Mouse (Mus musculus) forebrain, embryonic 13.5 days (tissue): ENCODE results near the gene Akt2. TPM values are rescaled to one million over a fixed set of nuclear protein-coding genes. Genes with fewer than 3 reads are reported as not detected.
A peak's percentile ranks its signal among the peaks of the same experiment; 100 is the strongest.

ENCODE experiments used
- ATAC-seq: fragments of 200-750 bp; cut with Nextera tagmentation; 2 replicates; pipeline ENCODE4 v1.8.0; 2017
- H3K27ac ChIP-seq: fragments of 300-500 bp; sonication (generic); 2 replicates; pipeline ENCODE4 v1.5.1; 2015; ENCODE audit warnings: inconsistent platforms, mild to moderate bottlenecking, moderate library complexity
- H3K27me3 ChIP-seq: fragments of 300-500 bp; sonication (generic); 2 replicates; pipeline ENCODE4 v1.6.1; 2015; ENCODE audit warnings: mild to moderate bottlenecking, inconsistent platforms
- H3K36me3 ChIP-seq: fragments of 300-500 bp; sonication (generic); 2 replicates; pipeline ENCODE4 v1.6.1; 2015; ENCODE audit warnings: mild to moderate bottlenecking, inconsistent platforms; ENCODE audit not compliant: poor library complexity, severe bottlenecking
- H3K4me1 ChIP-seq: fragments of 300-500 bp; sonication (generic); 2 replicates; pipeline ENCODE4 v1.6.1; 2015; ENCODE audit warnings: inconsistent platforms
- H3K4me2 ChIP-seq: fragments of 300-500 bp; sonication (generic); 2 replicates; pipeline ENCODE4 v1.6.1; 2015; ENCODE audit warnings: inconsistent platforms, mild to moderate bottlenecking, moderate library complexity
- H3K4me3 ChIP-seq: fragments of 300-500 bp; sonication (generic); 2 replicates; pipeline ENCODE4 v1.5.1; 2015; ENCODE audit warnings: mild to moderate bottlenecking, inconsistent platforms
- H3K9ac ChIP-seq: fragments of 300-500 bp; sonication (generic); 2 replicates; pipeline ENCODE4 v1.6.1; 2015; ENCODE audit warnings: mild to moderate bottlenecking, inconsistent platforms
- H3K9me3 ChIP-seq: fragments of 300-500 bp; sonication (generic); replicated peaks from 2 replicates; pipeline ENCODE4 v1.6.1; 2016; ENCODE audit warnings: inconsistent platforms
- WGBS: fragments of 180-500 bp; shearing (Covaris S2); methylation state at CpG from one replicate; pipeline ENCODE4 v1.1.7; 2015; 5-methylcytosine and 5-hydroxymethylcytosine counted together
- polyA plus RNA-seq: library from polyadenylated mRNA; unstranded; fragments of >200 nt; fragmentation: Nextera tagmentation; extraction: Ambion mirVana; gene quantifications from 2 replicates; pipeline ENCODE4 v1.2.1, GENCODE M21; 2015

Gene Akt2
- polyA plus RNA-seq, 1 experiment from 2014 or later, result 75.2 TPM

DNA sequence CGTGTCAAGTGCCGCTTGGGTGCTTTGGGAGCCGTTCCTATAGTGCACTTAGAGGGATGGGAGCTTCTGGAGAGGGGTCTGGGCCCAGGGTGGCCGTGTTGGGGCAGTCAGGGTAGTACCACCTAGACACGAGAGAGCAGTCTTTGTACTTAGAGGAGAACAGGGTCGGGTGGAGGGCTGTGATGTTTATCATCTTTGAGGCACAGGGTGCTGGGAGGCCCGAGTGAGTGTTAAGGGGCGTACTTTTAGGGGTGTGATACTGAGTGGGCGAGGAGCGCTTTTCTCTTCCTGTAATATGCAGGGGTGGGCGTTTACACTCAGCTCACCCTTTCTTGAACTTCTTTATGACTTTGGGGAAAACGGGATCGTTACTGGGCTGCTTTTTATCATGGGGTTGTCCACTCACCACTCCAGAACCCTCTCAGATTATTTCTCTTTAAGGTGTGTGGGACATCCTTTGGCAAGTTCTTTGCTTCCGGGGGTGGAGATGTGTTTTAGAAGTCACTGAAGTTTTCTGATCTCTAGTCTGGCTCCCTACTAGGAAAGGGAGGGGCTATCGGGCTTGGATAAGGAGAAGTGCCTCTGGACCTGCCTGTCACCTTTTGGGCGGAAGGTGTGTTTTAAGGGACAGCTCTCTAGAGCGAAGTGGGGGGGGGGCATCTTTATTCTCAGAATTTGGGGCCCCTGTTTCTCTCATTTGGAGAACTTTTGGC, 1.0 kb downstream of the Akt2 start:
- H3K36me3 ChIP-seq, result 0 out of 2 replicates have a peak, but pooled peaks cover 3% of the 10 kb centered on the region
- under 1% methylated on average over 17 of the region's 17 CpGs for WGBS
- H3K4me1 ChIP-seq, result peaks cover 32% of the 10 kb centered on the region
- H3K27me3 ChIP-seq, result no peaks in the 10 kb centered on the region
- ATAC-seq, result peak; percentile 75
- H3K9ac ChIP-seq, result peak overlapping the region; percentile 93
- H3K4me2 ChIP-seq, result peak overlapping the region; percentile 80
- peak overlapping the region; percentile 98 for H3K27ac ChIP-seq
- no peaks in the 10 kb centered on the region for H3K9me3 ChIP-seq
- H3K4me3 ChIP-seq, result peak overlapping the region; percentile 74

- H3K27ac ChIP-seq, result peak overlapping the region; percentile 98
- H3K9me3 ChIP-seq, result no peaks in the 10 kb centered on the region
- H3K4me3 ChIP-seq, result peak overlapping the region; percentile 74
- peak overlapping the region; percentile 93 for H3K9ac ChIP-seq
- H3K4me2 ChIP-seq, result peak overlapping the region; percentile 80
- whole genome bisulfite sequencing, result 73% methylated on average over 12 of the region's 12 CpGs
- H3K36me3 ChIP-seq, result 0 out of 2 replicates have a peak, but pooled peaks cover 3% of the 10 kb centered on the region
- no peaks in the 10 kb centered on the region for H3K27me3 ChIP-seq
- H3K4me1 ChIP-seq, result peaks cover 32% of the 10 kb centered on the region
- ATAC-seq, result no peak
These were observed 1.7 kb downstream of the Akt2 start for GRCm38 (mm10) chr7:27592934-27593645.

DNA sequence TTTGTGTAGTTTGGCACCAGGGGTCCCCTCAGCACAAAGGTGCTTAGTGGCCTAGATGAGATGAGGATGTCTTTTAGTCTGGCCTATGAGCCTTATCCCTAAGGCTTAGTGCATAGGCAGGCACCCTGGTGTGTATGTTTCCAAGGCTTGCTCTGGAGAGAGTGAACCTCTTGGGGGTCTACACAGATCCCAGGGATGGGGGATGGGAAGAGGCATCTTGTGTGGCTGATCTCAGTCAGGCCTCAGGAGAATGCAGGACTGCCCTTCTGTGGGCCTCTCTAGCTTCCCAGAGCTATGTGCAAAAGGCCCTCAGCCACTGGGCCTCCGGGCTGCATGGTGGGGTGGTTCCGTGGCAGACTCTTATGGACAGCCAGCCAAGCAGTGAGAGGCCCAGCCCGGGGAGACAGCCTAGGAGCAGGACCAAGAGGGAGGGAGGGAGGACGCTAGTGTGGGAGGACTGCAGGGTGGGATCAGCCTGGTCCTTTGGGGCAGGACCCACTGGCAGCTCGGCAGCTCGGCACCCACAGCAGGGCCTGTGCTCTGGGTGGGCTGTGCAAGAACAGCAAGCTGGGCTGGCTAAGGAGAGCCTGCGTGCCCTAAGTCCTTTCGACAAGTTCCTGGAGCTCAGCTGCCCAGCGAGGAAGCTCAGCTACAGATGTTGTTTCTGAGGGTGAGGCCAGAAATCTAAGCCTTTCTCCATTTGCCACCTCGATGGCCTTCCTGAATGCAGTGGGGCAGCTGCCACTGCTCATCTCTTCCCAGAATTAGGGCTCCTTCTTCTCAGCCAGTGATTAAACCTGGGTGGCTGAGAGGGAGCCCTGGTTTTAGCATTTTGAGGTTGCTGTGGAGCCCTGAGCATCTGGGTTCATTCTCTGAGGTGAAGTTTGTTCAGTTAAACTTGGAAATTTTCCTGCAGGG, 5.5 kb downstream of the Akt2 start:
- H3K4me3 ChIP-seq, result no peak overlapping the region
- H3K4me1 ChIP-seq, result peaks cover 56% of the 10 kb centered on the region
- H3K27me3 ChIP-seq, result no peaks in the 10 kb centered on the region
- 67% methylated on average over 10 of the region's 10 CpGs for WGBS
- H3K4me2 ChIP-seq, result no peak overlapping the region
- H3K36me3 ChIP-seq, result 0 out of 2 replicates have a peak, but pooled peaks cover 3% of the 10 kb centered on the region
- 0 out of 2 replicates have a peak overlapping the region, but pooled peaks have one; percentile 41 for H3K27ac ChIP-seq
- no peak overlapping the region for H3K9ac ChIP-seq
- no peaks in the 10 kb centered on the region for H3K9me3 ChIP-seq
- ATAC-seq, result no peak

DNA sequence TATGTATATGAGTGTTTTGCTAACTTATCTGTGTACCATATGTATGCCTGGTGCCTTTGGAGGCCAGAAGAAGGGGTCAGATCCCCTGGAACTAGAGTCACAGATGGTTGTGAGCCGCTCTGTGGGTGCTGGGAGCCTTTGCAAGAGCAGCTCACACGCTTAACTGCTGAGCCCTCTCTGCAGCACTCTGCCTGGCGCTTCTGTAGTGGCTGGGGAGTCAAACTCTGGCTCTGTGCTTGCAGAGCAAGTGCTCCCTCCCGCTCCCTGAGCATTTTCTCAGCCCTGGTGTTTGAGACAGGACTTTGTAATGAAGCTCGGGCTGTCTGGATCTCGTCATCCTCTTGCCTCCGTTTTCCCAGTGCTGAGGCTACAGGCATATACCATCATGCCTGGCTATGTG, 6.7 kb downstream of the Akt2 start:
- ATAC-seq, result no peak
- H3K4me1 ChIP-seq, result peaks cover 51% of the 10 kb centered on the region

GRCm38 (mm10) chr7:27601628-27602027, 10.3 kb downstream of the Akt2 start:
- H3K9me3 ChIP-seq, result no peaks in the 10 kb centered on the region
- ATAC-seq, result peak; percentile 69
- no peak overlapping the region for H3K9ac ChIP-seq
- no peak overlapping the region for H3K4me3 ChIP-seq
- H3K27ac ChIP-seq, result peak overlapping the region; percentile 73
- H3K4me2 ChIP-seq, result no peak overlapping the region
- H3K36me3 ChIP-seq, result no peaks in the 10 kb centered on the region
- H3K27me3 ChIP-seq, result no peaks in the 10 kb centered on the region
- peaks cover 59% of the 10 kb centered on the region for H3K4me1 ChIP-seq
- 72% methylated on average over 4 of the region's 4 CpGs for WGBS

More for the DNA sequence above, 6.7 kb downstream of the Akt2 start:
- H3K36me3 ChIP-seq, result 0 out of 2 replicates have a peak, but pooled peaks cover 3% of the 10 kb centered on the region
- no peak overlapping the region for H3K4me2 ChIP-seq
- H3K4me3 ChIP-seq, result no peak overlapping the region
- H3K9ac ChIP-seq, result no peak overlapping the region
- no peaks in the 10 kb centered on the region for H3K9me3 ChIP-seq
- no peak overlapping the region for H3K27ac ChIP-seq
- H3K27me3 ChIP-seq, result no peaks in the 10 kb centered on the region
- 85% methylated on average over 7 of the region's 7 CpGs for WGBS

DNA sequence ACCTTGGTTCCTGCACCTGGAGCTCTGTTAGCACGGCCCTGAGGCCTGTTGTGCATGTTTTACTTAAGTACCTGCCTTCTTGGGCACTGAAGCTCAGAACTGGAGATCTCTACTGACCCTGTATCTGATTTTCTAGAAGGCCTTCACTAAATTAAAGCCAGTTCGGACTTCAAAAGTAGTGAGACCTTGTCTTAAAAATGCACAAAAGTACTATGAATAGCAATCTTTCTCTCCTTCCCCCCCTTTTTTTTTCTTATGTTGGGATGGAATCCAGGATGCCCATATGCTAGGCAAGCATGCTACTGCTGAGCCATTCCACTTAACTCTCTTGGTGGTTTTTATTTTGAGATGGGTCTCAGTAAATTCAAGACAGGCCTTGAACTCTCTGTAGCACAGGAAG, 10.8 kb downstream of the Akt2 start:
- Histone ChIP-seq H3K36me3 (no peaks in the 10 kb centered on the region), H3K4me1 (peaks cover 57% of the 10 kb centered on the region), H3K9me3 (no peaks in the 10 kb centered on the region), H3K4me2 (no peak overlapping the region), H3K27me3 (no peaks in the 10 kb centered on the region), H3K4me3 (no peak overlapping the region), H3K27ac (peak overlapping the region; percentile 73), H3K9ac (no peak overlapping the region)
- no peak for ATAC-seq
- 86% methylated on average over 2 of the region's 2 CpGs for WGBS

DNA sequence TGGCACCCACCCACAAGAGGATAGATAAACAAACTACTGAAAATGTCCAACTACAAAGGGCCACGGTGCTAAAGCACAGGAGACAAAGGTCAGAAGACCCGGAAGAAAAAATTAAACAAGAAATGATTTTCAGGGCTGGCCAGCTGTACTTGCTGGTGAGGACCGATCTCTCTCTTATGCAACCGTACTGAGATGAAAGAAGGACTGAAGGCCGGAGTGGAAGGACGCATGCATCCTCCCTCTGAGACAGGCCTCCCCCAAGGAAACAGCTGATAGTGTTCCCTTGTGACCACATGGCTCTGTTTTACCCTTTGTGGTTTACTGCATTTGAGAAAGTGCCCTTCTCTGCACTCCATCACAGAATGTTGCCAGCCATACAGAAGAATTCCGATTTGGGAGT, 11.5 kb downstream of the Akt2 start:
- Histone ChIP-seq H3K4me1 (peaks cover 63% of the 10 kb centered on the region), H3K9me3 (no peaks in the 10 kb centered on the region), H3K27ac (no peak overlapping the region; the same call in 1 of the 2 replicates), H3K4me2 (no peak overlapping the region), H3K4me3 (no peak overlapping the region), H3K27me3 (no peaks in the 10 kb centered on the region), H3K36me3 (no peaks in the 10 kb centered on the region; the same call in 1 of the 2 replicates), H3K9ac (no peak overlapping the region)
- ATAC-seq, result no peak
- WGBS, result 87% methylated on average over 7 of the region's 7 CpGs

DNA sequence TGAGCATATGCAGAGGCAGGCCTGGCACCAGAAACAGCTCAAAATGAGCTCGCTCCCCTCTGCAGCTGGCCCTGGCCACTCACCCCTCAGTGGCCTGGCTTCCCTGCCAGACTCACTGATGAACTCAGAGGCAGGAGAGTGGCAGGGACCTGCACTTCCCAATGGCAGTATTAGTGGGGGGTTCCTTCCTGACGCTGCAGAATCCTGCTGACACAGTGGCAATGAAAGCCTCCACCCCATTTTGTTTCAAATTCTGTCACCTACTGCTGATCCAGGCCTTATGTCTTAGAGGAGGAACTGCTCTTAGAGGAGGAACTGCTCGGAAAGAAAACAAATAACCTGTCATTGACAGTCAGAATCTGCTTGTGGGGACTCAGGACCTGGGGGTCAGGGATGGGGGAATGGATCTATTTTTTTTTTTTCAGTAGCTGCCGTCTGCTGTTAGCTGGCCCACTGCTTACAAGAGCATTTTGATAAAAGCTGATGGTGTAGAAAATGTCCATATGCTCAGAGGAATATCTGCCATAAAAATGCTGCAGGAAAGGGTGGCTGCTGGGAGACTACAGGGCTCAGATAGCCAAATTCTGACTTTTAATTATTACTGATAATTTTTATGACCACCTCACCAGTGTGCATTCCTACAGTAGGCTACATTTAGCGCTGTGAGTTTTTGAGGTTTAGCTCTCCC, 13.5 kb downstream of the Akt2 start:
- no peaks in the 10 kb centered on the region for H3K27me3 ChIP-seq

GRCm38 (mm10) chr7:27605499-27606285, 14.3 kb downstream of the Akt2 start:
- H3K4me2 ChIP-seq, result no peak overlapping the region
- H3K4me3 ChIP-seq, result no peak overlapping the region
- peak overlapping the region; percentile 9; the same call in 1 of the 2 replicates for H3K9ac ChIP-seq
- peaks cover 23% of the 10 kb centered on the region for H3K36me3 ChIP-seq
- no peaks in the 10 kb centered on the region for H3K9me3 ChIP-seq
- peak overlapping the region; percentile 76 for H3K27ac ChIP-seq
- peaks cover 52% of the 10 kb centered on the region for H3K4me1 ChIP-seq
- ATAC-seq, result no peak
- H3K27me3 ChIP-seq, result no peaks in the 10 kb centered on the region
- WGBS, result 81% methylated on average over 9 of the region's 9 CpGs

More for the DNA sequence above, 13.5 kb downstream of the Akt2 start:
- no peak for ATAC-seq
- Histone ChIP-seq H3K9me3 (no peaks in the 10 kb centered on the region), H3K9ac (peak overlapping the region; percentile 9; the same call in 1 of the 2 replicates), H3K4me2 (no peak overlapping the region), H3K4me1 (peaks cover 59% of the 10 kb centered on the region), H3K27ac (peak overlapping the region; percentile 76), H3K36me3 (peaks cover 14% of the 10 kb centered on the region), H3K4me3 (no peak overlapping the region)
- 60% methylated on average over 5 of the region's 5 CpGs for WGBS

GRCm38 (mm10) chr7:27606481-27607254, 15.3 kb downstream of the Akt2 start:
- H3K4me3 ChIP-seq, result no peak overlapping the region
- no peaks in the 10 kb centered on the region for H3K9me3 ChIP-seq
- no peak overlapping the region for H3K4me2 ChIP-seq
- peaks cover 28% of the 10 kb centered on the region for H3K36me3 ChIP-seq
- WGBS, result 72% methylated on average over 10 of the region's 10 CpGs
- no peaks in the 10 kb centered on the region for H3K27me3 ChIP-seq
- no peak overlapping the region for H3K27ac ChIP-seq
- H3K4me1 ChIP-seq, result peaks cover 45% of the 10 kb centered on the region
- H3K9ac ChIP-seq, result no peak overlapping the region
- ATAC-seq, result no peak
